Mouse (Mus musculus) MEL-GATA-1-ER (cell line): Measurements from ENCODE around the gene Sppl2b.

Source experiments
- DNase-seq: peaks from one replicate; pipeline ENCODE4 v3.0.0-alpha.2; 2012; ENCODE audit warnings: low read depth; ENCODE audit errors: extremely low read depth

Sppl2b gene

DNA sequence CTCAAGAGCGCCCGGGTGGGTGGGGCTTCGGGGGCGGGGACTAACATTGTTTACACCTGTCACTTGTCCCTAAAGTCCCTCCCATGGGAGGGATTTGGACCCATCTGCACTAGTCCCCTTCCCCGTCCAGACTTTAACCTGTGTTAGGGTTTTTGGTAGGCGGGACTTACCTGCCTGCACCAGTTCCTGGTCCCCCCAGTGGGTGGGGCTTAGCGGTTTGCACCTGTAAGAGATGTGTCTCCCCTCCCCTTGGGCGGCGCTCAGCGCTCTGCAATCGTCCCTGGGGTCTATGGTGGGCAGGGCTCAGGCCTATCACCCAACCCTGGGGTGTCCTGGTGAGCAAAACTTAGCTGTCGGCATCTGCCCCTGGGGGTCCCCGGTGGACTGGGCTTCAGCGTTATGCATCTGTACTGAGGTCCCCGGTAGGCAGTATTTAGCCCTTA, 62.3 kb downstream of the Sppl2b start:
- DNase-seq: no peak

DNA sequence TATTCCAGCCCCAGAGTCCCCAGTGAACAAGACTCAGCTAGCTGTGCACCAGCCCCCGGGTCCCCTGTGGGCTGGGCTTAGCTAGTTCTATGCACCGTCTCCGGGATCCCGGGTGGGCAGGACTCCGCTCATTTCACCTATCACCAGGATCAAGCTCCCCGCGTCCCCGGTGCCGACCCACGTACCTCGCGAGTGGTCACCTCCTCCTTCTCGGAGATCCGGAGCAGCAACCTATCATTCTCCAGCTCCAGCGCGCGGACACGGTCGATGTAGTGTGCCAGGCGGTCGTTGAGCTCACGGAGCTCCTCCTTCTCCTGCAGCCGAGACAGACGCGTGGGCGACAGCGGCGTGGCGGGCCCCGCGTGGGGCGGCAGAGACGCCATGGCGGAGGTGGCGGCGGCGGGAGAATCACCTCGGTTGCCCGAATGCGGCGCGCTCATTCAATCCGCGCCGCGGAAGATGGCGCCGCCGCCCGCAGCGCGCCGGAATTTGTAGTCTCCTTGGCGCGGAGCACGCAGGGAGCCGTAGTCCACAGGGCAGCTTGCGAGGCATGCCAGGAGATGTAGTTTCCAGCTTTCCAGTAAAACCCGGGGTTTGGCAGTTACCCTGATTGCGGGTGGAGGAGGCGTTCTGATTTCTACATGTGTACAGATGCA, 62.8 kb downstream of the Sppl2b start, which contains the start of gene Lmnb2:
Gene Lmnb2, minus strand, starts transcription at position 467 of the 656 bp plus-strand sequence.
- DNase-seq: no peak
